Mouse (Mus musculus) ES-Bruce4 (cell line): ENCODE measurements at regions not wholly inside any gene's neighbourhood (a gene's known extent, or its start where the extent isn't known, plus 50 kb on each side); places are given as distances from the start of the nearest gene placed in this dataset.

Source experiments
- CTCF ChIP-seq: IDR thresholded peaks from one replicate; pipeline ENCODE4 v1.8.1; 2011; ENCODE audit warnings: low read depth, low read length
- POLR2A ChIP-seq: IDR thresholded peaks from one replicate; pipeline ENCODE4 v1.8.1; 2011; ENCODE audit warnings: low read length; ENCODE audit not compliant: insufficient read depth

- no peak for TF ChIP-seq POLR2A
- TF ChIP-seq CTCF, result no peak
Observed at GRCm38 (mm10) chr13:118967707-118968106, 298.1 kb downstream of the Fgf10 start.
